11 mouse cellular contexts compared by ENCODE assay signal in genomic region chr7:110548268-110548667, GRCm38 (mm10).
A peak's percentile ranks its signal among the peaks of the same experiment; 100 is the strongest.
DNase-seq lines count a peak whose midpoint lies in the region; ATAC-seq and TF ChIP-seq lines count a peak whose summit lies in the region.
"Had no signal": no experiment of that assay in that cellular context is flagged by ENCODE, and none has a peak within 500 bp of the region (broad histone marks: within the 10 kb centered on the region; RNA-seq: fewer than 3 reads in every experiment).

No protein-coding gene starts in this region.

- TF ChIP-seq EP300 in stomach, postnatal 0 days (optimal IDR thresholded peaks at IDR 0.05): no peak

- no peak overlapping the region for H3K4me2 ChIP-seq in hindbrain, embryonic 16.5 days (ENCODE audit: low read length)
- no peak overlapping the region for H3K4me2 ChIP-seq in hindbrain, embryonic 12.5 days (replicated peaks)
- H3K4me2 ChIP-seq in midbrain, postnatal 0 days (ENCODE audit: low read depth, low read length, poor library complexity, severe bottlenecking): no peak overlapping the region
- no peak overlapping the region for H3K4me2 ChIP-seq in midbrain, embryonic 15.5 days
- H3K4me2 ChIP-seq in stomach, postnatal 0 days (replicated peaks; ENCODE audit: low read depth): no peak overlapping the region
- H3K4me2 ChIP-seq: embryonic facial prominence, embryonic 15.5 days; intestine, embryonic 15.5 days; liver, embryonic 15.5 days had no signal

- no peak for ATAC-seq in CD4-positive, CD25-positive, alpha-beta regulatory T cell, adult 4 months
- peak; percentile 9; the same call in 1 of the 2 replicates for ATAC-seq in hindbrain, embryonic 16.5 days
- ATAC-seq in hindbrain, embryonic 12.5 days (ENCODE audit: low FRiP score): no peak
- no peak for ATAC-seq in midbrain, postnatal 0 days (ENCODE audit: low FRiP score)
- ATAC-seq in midbrain, embryonic 15.5 days (replicated peaks): no peak
- no peak for ATAC-seq in stomach, postnatal 0 days (ENCODE audit: low FRiP score, low TSS enrichment)
- ATAC-seq: intestine, embryonic 15.5 days had no signal

- H3K4me1 ChIP-seq in hindbrain, embryonic 16.5 days (ENCODE audit: control insufficient read depth, insufficient read depth, low read depth, low read length): no peaks in the 10 kb centered on the region
- H3K4me1 ChIP-seq in hindbrain, embryonic 12.5 days: no peaks in the 10 kb centered on the region
- no peaks in the 10 kb centered on the region for H3K4me1 ChIP-seq in midbrain, postnatal 0 days (ENCODE audit: insufficient read depth, low read length)
- H3K4me1 ChIP-seq in midbrain, embryonic 15.5 days: no peaks in the 10 kb centered on the region
- no peaks in the 10 kb centered on the region for H3K4me1 ChIP-seq in stomach, postnatal 0 days (replicated peaks; ENCODE audit: control insufficient read depth, insufficient read depth)
- H3K4me1 ChIP-seq: embryonic facial prominence, embryonic 15.5 days; intestine, embryonic 15.5 days; liver, embryonic 15.5 days had no signal

- H3K27me3 ChIP-seq in hindbrain, embryonic 16.5 days (replicated peaks; ENCODE audit: control insufficient read depth, insufficient read depth, low read length): no peaks in the 10 kb centered on the region
- no peaks in the 10 kb centered on the region for H3K27me3 ChIP-seq in hindbrain, embryonic 12.5 days
- H3K27me3 ChIP-seq in midbrain, postnatal 0 days (ENCODE audit: insufficient read depth, low read length): no peaks in the 10 kb centered on the region
- H3K27me3 ChIP-seq in midbrain, embryonic 15.5 days (replicated peaks): no peaks in the 10 kb centered on the region
- no peaks in the 10 kb centered on the region for H3K27me3 ChIP-seq in stomach, postnatal 0 days (ENCODE audit: control insufficient read depth, insufficient read depth, low read length)
- H3K27me3 ChIP-seq: embryonic facial prominence, embryonic 15.5 days; intestine, embryonic 15.5 days; liver, embryonic 15.5 days had no signal

- H3K9ac ChIP-seq in hindbrain, embryonic 16.5 days (ENCODE audit: low read depth, low read length): no peak overlapping the region
- H3K9ac ChIP-seq in hindbrain, embryonic 12.5 days: no peak overlapping the region
- H3K9ac ChIP-seq in midbrain, postnatal 0 days (replicated peaks; ENCODE audit: low read length, poor library complexity, severe bottlenecking): no peak overlapping the region
- H3K9ac ChIP-seq in midbrain, embryonic 15.5 days: no peak overlapping the region
- no peak overlapping the region for H3K9ac ChIP-seq in stomach, postnatal 0 days (ENCODE audit: low read length)
- H3K9ac ChIP-seq: embryonic facial prominence, embryonic 15.5 days; intestine, embryonic 15.5 days; liver, embryonic 15.5 days had no signal

- peak; percentile 72 for TF ChIP-seq CTCF in midbrain, postnatal 0 days (IDR thresholded peaks at IDR 0.05)
- peak; percentile 77 for TF ChIP-seq CTCF in stomach, postnatal 0 days (IDR thresholded peaks at IDR 0.05; ENCODE audit: low read depth)

- DNase-seq in CD4-positive, CD25-positive, alpha-beta regulatory T cell, adult 2 months (ENCODE audit: low read depth, low spot score): peak; percentile 46
- DNase-seq in midbrain, postnatal 0 days (ENCODE audit: low spot score): peak; percentile 61
- DNase-seq in stomach, postnatal 0 days (ENCODE audit: low spot score): no peak
- DNase-seq in urinary bladder, postnatal 25 days (ENCODE audit: low spot score): no peak

- H3K36me3 ChIP-seq in hindbrain, embryonic 16.5 days (ENCODE audit: control insufficient read depth, insufficient read depth, low read length): no peaks in the 10 kb centered on the region
- H3K36me3 ChIP-seq in hindbrain, embryonic 12.5 days: no peaks in the 10 kb centered on the region
- no peaks in the 10 kb centered on the region for H3K36me3 ChIP-seq in midbrain, postnatal 0 days (ENCODE audit: insufficient read depth, low read length)
- H3K36me3 ChIP-seq in midbrain, embryonic 15.5 days (replicated peaks): no peaks in the 10 kb centered on the region
- H3K36me3 ChIP-seq in stomach, postnatal 0 days (ENCODE audit: control insufficient read depth, insufficient read depth, low read length): no peaks in the 10 kb centered on the region
- H3K36me3 ChIP-seq: embryonic facial prominence, embryonic 15.5 days; intestine, embryonic 15.5 days; liver, embryonic 15.5 days had no signal

- 88% methylated on average over 1 of the region's 1 CpGs for WGBS in hindbrain, embryonic 16.5 days
- WGBS in hindbrain, embryonic 12.5 days: 73% methylated on average over 1 of the region's 1 CpGs
- WGBS in midbrain, postnatal 0 days: 93% methylated on average over 1 of the region's 1 CpGs
- 92% methylated on average over 1 of the region's 1 CpGs for WGBS in midbrain, embryonic 15.5 days
- 83% methylated on average over 1 of the region's 1 CpGs for WGBS in stomach, postnatal 0 days

- H3K4me3 ChIP-seq in hindbrain, embryonic 16.5 days (ENCODE audit: low read length): no peak overlapping the region
- no peak overlapping the region for H3K4me3 ChIP-seq in hindbrain, embryonic 12.5 days
- H3K4me3 ChIP-seq in midbrain, postnatal 0 days (ENCODE audit: low read depth, low read length): no peak overlapping the region
- no peak overlapping the region for H3K4me3 ChIP-seq in midbrain, embryonic 15.5 days
- H3K4me3 ChIP-seq in stomach, postnatal 0 days (ENCODE audit: low read depth, low read length): no peak overlapping the region
- H3K4me3 ChIP-seq: embryonic facial prominence, embryonic 15.5 days; intestine, embryonic 15.5 days; liver, embryonic 15.5 days had no signal

- H3K9me3 ChIP-seq in hindbrain, embryonic 16.5 days (ENCODE audit: control insufficient read depth, low read length): no peaks in the 10 kb centered on the region
- no peaks in the 10 kb centered on the region for H3K9me3 ChIP-seq in hindbrain, embryonic 12.5 days (replicated peaks)
- no peaks in the 10 kb centered on the region for H3K9me3 ChIP-seq in midbrain, postnatal 0 days (ENCODE audit: low read length)
- no peaks in the 10 kb centered on the region for H3K9me3 ChIP-seq in midbrain, embryonic 15.5 days
- H3K9me3 ChIP-seq in stomach, postnatal 0 days (ENCODE audit: control insufficient read depth, low read length): no peaks in the 10 kb centered on the region
- H3K9me3 ChIP-seq: embryonic facial prominence, embryonic 15.5 days; intestine, embryonic 15.5 days; liver, embryonic 15.5 days had no signal

- no peak overlapping the region for H3K27ac ChIP-seq in hindbrain, embryonic 16.5 days (ENCODE audit: low read depth, low read length)
- no peak overlapping the region for H3K27ac ChIP-seq in hindbrain, embryonic 12.5 days
- H3K27ac ChIP-seq in midbrain, postnatal 0 days (ENCODE audit: low read depth, low read length): no peak overlapping the region
- H3K27ac ChIP-seq in midbrain, embryonic 15.5 days: no peak overlapping the region
- no peak overlapping the region for H3K27ac ChIP-seq in stomach, postnatal 0 days (replicated peaks)
- H3K27ac ChIP-seq: embryonic facial prominence, embryonic 15.5 days; intestine, embryonic 15.5 days; liver, embryonic 15.5 days had no signal

Comparison
In these comparisons a context has a peak if more than half of its experiments do, and no peak if none do; other contexts are left out.
1. DNase-seq: peak in CD4-positive, CD25-positive, alpha-beta regulatory T cell, adult 2 months (single experiment) and midbrain, postnatal 0 days (single experiment); none in stomach, postnatal 0 days (single experiment) and urinary bladder, postnatal 25 days (single experiment).